Comparison of ENCODE assay signal across 8 mouse cellular contexts in the genomic region with DNA sequence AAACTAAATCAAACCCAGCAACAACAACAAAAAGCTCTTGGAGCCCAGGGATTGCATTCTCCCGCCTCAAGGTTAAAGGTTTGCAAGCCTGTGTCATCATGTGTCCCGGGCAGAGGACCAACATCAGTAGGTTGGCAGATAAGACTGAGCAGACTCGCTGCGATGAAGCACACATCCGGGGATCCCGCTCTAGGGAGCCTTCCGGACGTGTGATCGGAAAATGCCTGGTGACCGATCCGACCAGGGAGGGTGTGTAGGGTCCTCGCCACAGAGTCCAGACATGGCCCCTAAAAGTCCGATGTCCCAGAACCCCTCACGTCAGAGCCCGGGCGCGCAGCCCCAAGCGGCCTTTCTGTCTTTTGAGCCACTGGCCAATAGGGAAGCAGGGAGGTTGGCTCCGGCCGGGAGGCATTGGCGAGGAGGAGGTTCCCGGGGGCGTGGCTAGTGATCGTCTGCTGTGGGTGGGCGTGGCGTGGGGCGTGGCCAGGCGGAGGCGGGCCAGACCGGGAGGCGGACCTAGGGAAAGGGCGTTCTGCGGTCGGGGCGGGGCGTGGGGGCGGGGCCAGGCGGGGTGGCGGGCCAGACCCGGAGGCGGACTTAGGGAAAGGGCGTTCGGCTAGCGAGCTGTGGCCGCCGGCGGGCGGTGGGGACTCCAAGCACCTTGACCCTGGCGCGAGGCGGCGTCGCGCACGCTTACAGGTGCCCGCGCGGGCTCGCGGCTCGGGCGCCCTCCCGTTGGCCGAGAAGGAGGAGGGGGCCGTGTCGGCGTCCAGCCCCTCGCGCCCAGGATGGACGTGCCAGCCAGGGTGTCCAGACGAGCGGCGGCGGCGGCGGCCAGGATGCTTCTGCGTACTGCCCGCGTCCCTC. TPM values are rescaled to one million over a fixed set of nuclear protein-coding genes. Genes with fewer than 3 reads are reported as not detected.
A peak's percentile ranks its signal among the peaks of the same experiment; 100 is the strongest.
DNase-seq lines count a peak whose midpoint lies in the region; ATAC-seq and TF ChIP-seq lines count a peak whose summit lies in the region.

Gene Slc19a2 (plus strand): TSS at position 582 of the 867 bp plus-strand sequence.

- H3K27me3 ChIP-seq in embryonic facial prominence, embryonic 14.5 days (replicated peaks; ENCODE audit: control insufficient read depth, insufficient read depth, low read length) = no peaks in the 10 kb centered on the region
- H3K27me3 ChIP-seq in heart, adult 2 months (ENCODE audit: control insufficient read depth, insufficient read depth, low read length) = no peaks in the 10 kb centered on the region
- 0 out of 2 replicates have a peak, but pooled peaks cover 5% of the 10 kb centered on the region for H3K27me3 ChIP-seq in limb, embryonic 13.5 days
- H3K27me3 ChIP-seq in midbrain, embryonic 16.5 days (ENCODE audit: control insufficient read depth, insufficient read depth, low read depth, low read length) = no peaks in the 10 kb centered on the region

- peak; percentile 97 for DNase-seq in 3T3-L1 (ENCODE audit: low read depth, low spot score)
- DNase-seq in adrenal gland, postnatal 4 days (ENCODE audit: low spot score in 2 of 2) = peak; percentile 96
- DNase-seq in embryonic facial prominence, embryonic 14.5 days (ENCODE audit: low spot score) = peak; percentile 98
- peak; percentile 98 for DNase-seq in heart, adult 2 months
- peak; percentile 97 for DNase-seq in kidney, adult 8-10 months
- DNase-seq in spleen, postnatal 10 days (ENCODE audit: low spot score in 2 of 2) = peak; percentile 98 to 99

- peak within 1 kb of the TSS; percentile 67 for H3K9ac ChIP-seq in embryonic facial prominence, embryonic 14.5 days (ENCODE audit: low read depth, low read length)
- peak within 1 kb of the TSS; percentile 86 for H3K9ac ChIP-seq in heart, adult 2 months (ENCODE audit: low read depth, low read length)
- peak within 1 kb of the TSS; percentile 76 for H3K9ac ChIP-seq in limb, embryonic 13.5 days
- peak within 1 kb of the TSS; percentile 75 for H3K9ac ChIP-seq in midbrain, embryonic 16.5 days (ENCODE audit: low read depth, low read length)

- WGBS in embryonic facial prominence, embryonic 14.5 days = under 1% methylated on average over 29 of the region's 79 CpGs
- under 1% methylated on average over 73 of the region's 79 CpGs for WGBS in heart, adult 2 months
- under 1% methylated on average over 56 of the region's 79 CpGs for WGBS in limb, embryonic 13.5 days
- under 1% methylated on average over 66 of the region's 79 CpGs for WGBS in midbrain, embryonic 16.5 days

- no peaks in the 10 kb centered on the region for H3K79me2 ChIP-seq in heart, adult 2 months (replicated peaks; ENCODE audit: control insufficient read depth, insufficient read depth, low read length)

- H3K4me3 ChIP-seq in embryonic facial prominence, embryonic 14.5 days (ENCODE audit: low read depth, low read length) = peak within 1 kb of the TSS; percentile 75
- peak within 1 kb of the TSS; percentile 90 for H3K4me3 ChIP-seq in heart, adult 2 months
- H3K4me3 ChIP-seq in limb, embryonic 13.5 days = peak within 1 kb of the TSS; percentile 74
- peak within 1 kb of the TSS; percentile 76 for H3K4me3 ChIP-seq in midbrain, embryonic 16.5 days (ENCODE audit: low read depth, low read length)

- H3K27ac ChIP-seq in embryonic facial prominence, embryonic 14.5 days (replicated peaks; ENCODE audit: low read depth, low read length) = peak within 1 kb of the TSS; percentile 39; the same call in 1 of the 2 replicates
- H3K27ac ChIP-seq in heart, adult 2 months = peak within 1 kb of the TSS; percentile 91
- peak within 1 kb of the TSS; percentile 55; the same call in 1 of the 2 replicates for H3K27ac ChIP-seq in limb, embryonic 13.5 days
- peak within 1 kb of the TSS; percentile 80 for H3K27ac ChIP-seq in midbrain, embryonic 16.5 days (ENCODE audit: low read length)

- H3K36me3 ChIP-seq in embryonic facial prominence, embryonic 14.5 days (ENCODE audit: control insufficient read depth, insufficient read depth, low read length) = no peaks in the 10 kb centered on the region
- no peaks in the 10 kb centered on the region for H3K36me3 ChIP-seq in heart, adult 2 months (ENCODE audit: control insufficient read depth, insufficient read depth, low read length)
- no peaks in the 10 kb centered on the region for H3K36me3 ChIP-seq in limb, embryonic 13.5 days
- H3K36me3 ChIP-seq in midbrain, embryonic 16.5 days (ENCODE audit: control insufficient read depth, insufficient read depth, low read length) = no peaks in the 10 kb centered on the region

- 0 out of 2 replicates have a peak, but pooled peaks have one; percentile 10 for TF ChIP-seq CTCF in heart, adult 2 months (IDR thresholded peaks at IDR 0.05)

- peak; percentile 95 for ATAC-seq in embryonic facial prominence, embryonic 14.5 days (ENCODE audit: low read depth)
- peak; percentile 96 for ATAC-seq in limb, embryonic 13.5 days (ENCODE audit: low FRiP score, low read depth)
- ATAC-seq in midbrain, embryonic 16.5 days = peak; percentile 95

- H3K4me1 ChIP-seq in embryonic facial prominence, embryonic 14.5 days (ENCODE audit: control insufficient read depth, insufficient read depth, low read length) = peaks cover 16% of the 10 kb centered on the region
- H3K4me1 ChIP-seq in heart, adult 2 months (ENCODE audit: control insufficient read depth, insufficient read depth, low read length) = peaks cover 6% of the 10 kb centered on the region
- H3K4me1 ChIP-seq in limb, embryonic 13.5 days = peaks cover 23% of the 10 kb centered on the region
- H3K4me1 ChIP-seq in midbrain, embryonic 16.5 days (ENCODE audit: control insufficient read depth, insufficient read depth, low read length) = peaks cover 15% of the 10 kb centered on the region

- H3K9me3 ChIP-seq in embryonic facial prominence, embryonic 14.5 days (ENCODE audit: control insufficient read depth, low read length) = no peaks in the 10 kb centered on the region
- H3K9me3 ChIP-seq in limb, embryonic 13.5 days = no peaks in the 10 kb centered on the region
- H3K9me3 ChIP-seq in midbrain, embryonic 16.5 days (replicated peaks; ENCODE audit: control insufficient read depth, low read length, poor library complexity, severe bottlenecking) = no peaks in the 10 kb centered on the region

- peak; percentile 73; the same call in 1 of the 2 replicates for TF ChIP-seq EP300 in heart, adult 2 months (IDR thresholded peaks at IDR 0.05; ENCODE audit: insufficient read depth, low read depth, low read length)

- H3K4me2 ChIP-seq in embryonic facial prominence, embryonic 14.5 days (ENCODE audit: low read depth, low read length) = peak within 1 kb of the TSS; percentile 85
- H3K4me2 ChIP-seq in limb, embryonic 13.5 days (replicated peaks) = peak within 1 kb of the TSS; percentile 86
- peak within 1 kb of the TSS; percentile 59 for H3K4me2 ChIP-seq in midbrain, embryonic 16.5 days (ENCODE audit: low read length)

- intact Hi-C loops in heart, adult 2 months (cut with DNase I) = loop anchor here (1.0 kb wide), 2 partner anchors 27 to 59 kb away; partner anchors contain the start of genes Blzf1 and Ccdc181

- TF ChIP-seq POLR2A in heart, adult 2 months (IDR thresholded peaks at IDR 0.05; ENCODE audit: insufficient read depth, low read depth, low read length) = peak; percentile 91

RNA-seq across cellular contexts. Expression of gene Slc19a2, which starts in this region (rescaled TPM):
- 10 to 100 TPM; 19.5 to 22.2 TPM for total RNA-seq in adrenal gland, postnatal 4 days (2021)
- polyA plus RNA-seq in embryonic facial prominence, embryonic 14.5 days (2014; fragmentation: Nextera tagmentation; extraction: Ambion mirVana) = 8.2 and 11.0 TPM in 2 replicates
- 1 to 10 TPM; 5.0 to 7.8 TPM for total RNA-seq in heart, adult 2 months (2021)
- 7.6 and 14.6 TPM in 2 replicates for polyA plus RNA-seq in heart, adult 2 months (2012; rRNA removed)
- 7.7 and 8.6 TPM in 2 replicates for polyA plus RNA-seq in limb, embryonic 13.5 days (2015; fragmentation: Nextera tagmentation; extraction: Ambion mirVana)
- polyA plus RNA-seq in midbrain, embryonic 16.5 days (2015; fragmentation: Nextera tagmentation; extraction: Ambion mirVana) = 8.1 and 8.3 TPM in 2 replicates

Comparison
In these comparisons a context has a peak if more than half of its experiments do, and no peak if none do; other contexts are left out.
1. Peak in every context shown above with its lines: DNase-seq, ATAC-seq, H3K4me3 ChIP-seq and H3K27ac ChIP-seq.
2. H3K27ac ChIP-seq: peak in every context shown above with its lines; median percentile 91 in heart, adult 2 months; 80 in midbrain, embryonic 16.5 days; 55 in limb, embryonic 13.5 days; 39 in embryonic facial prominence, embryonic 14.5 days.